Mouse (Mus musculus) cerebellum, adult 11 months (tissue): ENCODE data around the gene Olfr750.

Experiments used
- DNase-seq: peaks from one replicate; pipeline ENCODE4 v3.0.0; 2022

Olfr750 gene

GRCm38 (mm10) chr14:51088166-51088969, 14.1 kb upstream of the Olfr750 start:
- DNase-seq: peak; percentile 84

GRCm38 (mm10) chr14:51087762-51088161, 13.5 kb upstream of the Olfr750 start:
- no peak for DNase-seq

- no peak for DNase-seq
Measured at GRCm38 (mm10) chr14:51085911-51086310, 11.7 kb upstream of the Olfr750 start.

- no peak for DNase-seq
Measured at GRCm38 (mm10) chr14:51085086-51085485, 10.9 kb upstream of the Olfr750 start.

- no peak for DNase-seq
Measured at GRCm38 (mm10) chr14:51083805-51084204, 9.6 kb upstream of the Olfr750 start.

- DNase-seq: peak; percentile 52
Measured at GRCm38 (mm10) chr14:51082599-51083581, 8.7 kb upstream of the Olfr750 start.

GRCm38 (mm10) chr14:51081035-51081434, 6.8 kb upstream of the Olfr750 start:
- DNase-seq: no peak

- no peak for DNase-seq
Measured at GRCm38 (mm10) chr14:51079180-51079579, 4.9 kb upstream of the Olfr750 start.

GRCm38 (mm10) chr14:51069617-51070016, 4.6 kb downstream of the Olfr750 start:
- no peak for DNase-seq

- no peak for DNase-seq
Measured at GRCm38 (mm10) chr14:51068956-51069355, 5.3 kb downstream of the Olfr750 start.

- no peak for DNase-seq
Measured at GRCm38 (mm10) chr14:51060761-51061160, 13.5 kb downstream of the Olfr750 start.

GRCm38 (mm10) chr14:51057401-51057831, 16.8 kb downstream of the Olfr750 start, which contains the start of gene Rnase12:
TSS of gene Rnase12 (minus strand) at chr14:51057661.
- DNase-seq: no peak

- no peak for DNase-seq
Measured at GRCm38 (mm10) chr14:51054243-51055237, 19.7 kb downstream of the Olfr750 start.

GRCm38 (mm10) chr14:51053176-51053575, 21.1 kb downstream of the Olfr750 start:
- no peak for DNase-seq

- DNase-seq: no peak
Measured at GRCm38 (mm10) chr14:51051941-51052340, 22.3 kb downstream of the Olfr750 start.

GRCm38 (mm10) chr14:51050063-51050462, 24.2 kb downstream of the Olfr750 start, which contains the start of gene Rnase11:
TSS of gene Rnase11 (minus strand) at chr14:51050163.
- no peak for DNase-seq

GRCm38 (mm10) chr14:51047846-51048245, 26.4 kb downstream of the Olfr750 start:
- no peak for DNase-seq

GRCm38 (mm10) chr14:51041769-51042168, 32.5 kb downstream of the Olfr750 start, which contains the start of gene Rnase9:
TSS of gene Rnase9 (minus strand) at chr14:51041869.
- DNase-seq: no peak

GRCm38 (mm10) chr14:51036214-51036613, 38.0 kb downstream of the Olfr750 start:
- DNase-seq: no peak

- no peak for DNase-seq
Measured at GRCm38 (mm10) chr14:51035206-51035605, 39.0 kb downstream of the Olfr750 start.

- no peak for DNase-seq
Measured at GRCm38 (mm10) chr14:51027387-51028155, 46.7 kb downstream of the Olfr750 start.
